Mouse (Mus musculus) erythroblast, embryonic 14.5 days (primary cell): Measurements from ENCODE around the gene Maats1.

Source experiments
- GATA1 ChIP-seq: IDR thresholded peaks from 2 replicates; pipeline ENCODE4 v1.6.1; 2012; ENCODE audit warnings: low read length, inconsistent platforms, mixed read lengths
- TAL1 ChIP-seq: IDR thresholded peaks from 3 replicates; pipeline ENCODE4 v1.6.1; 2012; ENCODE audit warnings: low read length, inconsistent platforms, mixed read lengths

DNA sequence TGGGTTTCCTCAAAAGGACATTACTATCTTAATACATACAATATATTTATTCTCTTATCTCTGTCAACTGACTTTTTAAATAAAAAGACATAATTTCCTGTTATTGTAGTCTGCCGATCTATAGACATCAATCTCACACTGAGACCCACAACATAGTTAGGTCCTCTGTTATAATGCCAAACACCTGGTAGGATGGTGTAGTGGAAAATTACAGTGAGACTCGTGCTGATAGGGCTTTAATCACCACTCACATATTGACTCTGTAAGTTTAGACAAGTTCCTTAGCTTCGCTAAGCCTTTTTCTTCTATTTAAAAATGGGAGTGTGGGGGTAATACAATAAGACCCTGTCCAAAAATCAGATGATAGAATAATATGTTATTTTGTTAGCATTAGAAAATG, 17.9 kb upstream of the Maats1 start:
- TF ChIP-seq TAL1 (no peak), GATA1 (no peak)
